Mouse (Mus musculus) cerebellum, adult 2 months (tissue): Measurements from ENCODE around the gene Eif4g3.

Source experiments
- CTCF ChIP-seq: fragments of 200-500 bp; IDR thresholded peaks from 2 replicates; pipeline ENCODE4 v1.5.1; 2011; ENCODE audit warnings: low read depth, mild to moderate bottlenecking, control low read depth, low read length, moderate library complexity, borderline replicate concordance; ENCODE audit not compliant: insufficient read depth
- POLR2A ChIP-seq: fragments of 200-500 bp; IDR thresholded peaks from 2 replicates; pipeline ENCODE4 v1.6.1; 2011; ENCODE audit warnings: low read length, control low read depth, borderline replicate concordance; ENCODE audit not compliant: insufficient read depth

DNA sequence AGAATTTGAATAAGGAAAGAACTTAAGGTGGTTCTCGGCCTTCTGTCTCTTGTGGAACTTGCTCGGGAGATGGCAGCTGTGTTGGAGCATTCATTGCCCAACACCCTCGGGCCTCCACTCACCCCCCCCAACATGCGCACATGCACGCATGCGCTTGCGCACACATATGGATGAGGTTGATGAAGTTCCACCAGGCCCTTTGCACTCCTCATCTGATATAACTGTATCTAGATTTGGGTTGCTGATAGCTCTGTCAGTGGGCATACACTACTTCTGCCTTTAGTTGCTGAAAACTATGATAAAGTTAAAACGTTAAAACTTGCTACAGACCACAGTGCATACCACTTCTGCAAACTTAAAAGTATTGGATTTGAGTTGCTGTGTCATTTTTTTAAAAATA is 89.6 kb downstream of the Eif4g3 start:
- TF ChIP-seq POLR2A (no peak), CTCF (no peak)
